Mouse (Mus musculus): ENCODE data around the gene Tk1.
A peak's percentile ranks its signal among the peaks of the same experiment; 100 is the strongest.

DNA sequence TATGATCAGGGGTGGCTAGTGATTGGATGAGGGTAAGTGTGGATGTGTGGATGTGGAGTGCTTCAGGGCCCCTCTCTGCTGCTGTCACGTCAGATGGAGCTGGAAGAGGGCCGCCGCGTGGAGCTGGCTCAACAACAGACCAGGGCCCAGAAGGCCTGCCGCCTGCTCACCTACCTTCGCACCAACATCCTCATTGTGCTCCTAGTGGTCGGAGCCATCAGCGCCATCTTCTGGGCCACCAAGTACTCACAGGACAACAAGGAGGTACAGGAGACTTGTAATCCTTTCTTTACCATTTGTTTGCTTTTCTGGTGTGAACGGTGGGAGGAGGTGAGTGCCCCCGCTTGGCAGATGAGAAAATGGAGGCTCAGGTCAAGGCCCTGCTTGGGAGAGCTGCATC is 39.6 kb downstream of the Tk1 start:
- TF ChIP-seq POLR2A (IDR thresholded peaks at IDR 0.05; ENCODE audit: borderline replicate concordance, insufficient read depth, low read length), result no peak
- peak; percentile 83 for TF ChIP-seq CTCF (IDR thresholded peaks at IDR 0.05; ENCODE audit: borderline replicate concordance, insufficient read depth, low read depth, low read length)

All from cerebellum, adult 2 months (tissue).